ENCODE assay signal across 10 mouse cellular contexts in genomic region chr2:160510635-160511421, GRCm38 (mm10).
A peak's percentile ranks its signal among the peaks of the same experiment; 100 is the strongest.
DNase-seq lines count a peak whose midpoint lies in the region; ATAC-seq and TF ChIP-seq lines count a peak whose summit lies in the region.
"Had no signal": no experiment of that assay in that cellular context is flagged by ENCODE, and none has a peak within 500 bp of the region (broad histone marks: within the 10 kb centered on the region; RNA-seq: fewer than 3 reads in every experiment).

No protein-coding gene starts in this region.

- no peak for TF ChIP-seq CTCF in lung, adult 2 months (IDR thresholded peaks at IDR 0.05; ENCODE audit: insufficient read depth, low read length)

- ATAC-seq in forebrain, embryonic 15.5 days (replicated peaks): peak; percentile 68
- peak; percentile 5; the same call in 1 of the 2 replicates for ATAC-seq in stomach, embryonic 14.5 days (ENCODE audit: insufficient number of reproducible peaks, insufficient read depth, low FRiP score, low read depth)
- ATAC-seq in megakaryocyte-erythroid progenitor cell, adult 5-6 weeks (replicated peaks; ENCODE audit: low FRiP score, low TSS enrichment, poor library complexity, severe bottlenecking): no peak

- DNase-seq in lung, adult 18-20 months: peak; percentile 14 to 16
- no peak for DNase-seq in lung, adult 2 months
- DNase-seq in heart, postnatal 14 days: peak; percentile 42 to 66
- no peak for DNase-seq in layer of hippocampus, postnatal 14 days (ENCODE audit: low spot score in 2 of 2)
- DNase-seq in testis, postnatal 10 days (ENCODE audit: low spot score): no peak
- DNase-seq: thymus, adult 2 months had no signal

- no peaks in the 10 kb centered on the region for H3K27me3 ChIP-seq in forebrain, embryonic 15.5 days
- H3K27me3 ChIP-seq in stomach, embryonic 14.5 days (ENCODE audit: control insufficient read depth, insufficient read depth, low read length): no peaks in the 10 kb centered on the region

- no peak overlapping the region; the same call in 1 of the 2 replicates for H3K4me2 ChIP-seq in forebrain, embryonic 15.5 days (replicated peaks)
- H3K4me2 ChIP-seq in stomach, embryonic 14.5 days (replicated peaks; ENCODE audit: low read depth, low read length): no peak overlapping the region

- H3K9ac ChIP-seq in forebrain, embryonic 15.5 days (replicated peaks): no peak overlapping the region
- H3K9ac ChIP-seq in stomach, embryonic 14.5 days (replicated peaks; ENCODE audit: low read depth, low read length): no peak overlapping the region

- no peak overlapping the region for H3K4me3 ChIP-seq in lung, adult 2 months (replicated peaks; ENCODE audit: extremely low read depth, low read depth, low read length)
- H3K4me3 ChIP-seq in forebrain, embryonic 15.5 days: no peak overlapping the region
- no peak overlapping the region for H3K4me3 ChIP-seq in stomach, embryonic 14.5 days (ENCODE audit: low read depth, low read length)
- H3K4me3 ChIP-seq: left cerebral cortex, adult 2 months had no signal

- no peaks in the 10 kb centered on the region for H3K4me1 ChIP-seq in lung, adult 2 months (ENCODE audit: control insufficient read depth, insufficient read depth, low read length)
- H3K4me1 ChIP-seq in forebrain, embryonic 15.5 days: peaks cover 20% of the 10 kb centered on the region
- H3K4me1 ChIP-seq in stomach, embryonic 14.5 days (ENCODE audit: control insufficient read depth, insufficient read depth, low read length): peaks cover 12% of the 10 kb centered on the region; the same call in 1 of the 2 replicates

- TF ChIP-seq POLR2A in lung, adult 2 months (IDR thresholded peaks at IDR 0.05; ENCODE audit: borderline replicate concordance, extremely low read depth, low read depth, low read length): no peak

- no peak overlapping the region for H3K27ac ChIP-seq in forebrain, embryonic 15.5 days (replicated peaks)
- no peak overlapping the region for H3K27ac ChIP-seq in stomach, embryonic 14.5 days (ENCODE audit: low read length)
- H3K27ac ChIP-seq: left cerebral cortex, adult 2 months had no signal

- H3K36me3 ChIP-seq in forebrain, embryonic 15.5 days: no peaks in the 10 kb centered on the region
- H3K36me3 ChIP-seq in stomach, embryonic 14.5 days (ENCODE audit: control insufficient read depth, insufficient read depth, low read length): no peaks in the 10 kb centered on the region

- H3K9me3 ChIP-seq in forebrain, embryonic 15.5 days: no peaks in the 10 kb centered on the region
- no peaks in the 10 kb centered on the region for H3K9me3 ChIP-seq in stomach, embryonic 14.5 days (ENCODE audit: control insufficient read depth, low read depth, low read length)

- intact Hi-C loops in heart, postnatal 14 days (cut with DNase I): no loop called here

- 47% methylated on average over 14 of the region's 14 CpGs for WGBS in lung, adult 2 months
- WGBS in forebrain, embryonic 15.5 days: 30% methylated on average over 14 of the region's 14 CpGs
- WGBS in stomach, embryonic 14.5 days: 50% methylated on average over 14 of the region's 14 CpGs

Comparison
In these comparisons a context has a peak if more than half of its experiments do, and no peak if none do; other contexts are left out.
1. DNase-seq: peak in lung, adult 18-20 months (2 of 2) and heart, postnatal 14 days (2 of 2); none in lung, adult 2 months (single experiment), layer of hippocampus, postnatal 14 days (0 of 2) and testis, postnatal 10 days (single experiment).